Mouse (Mus musculus) left cerebral cortex, postnatal 10 days (tissue): ENCODE measurements at regions not wholly inside any gene's neighbourhood (a gene's known extent, or its start where the extent isn't known, plus 50 kb on each side); places are given as distances from the start of the nearest gene placed in this dataset.

Source experiments
- DNase-seq, 2 experiments: peaks; one replicate each; pipeline ENCODE4 v3.0.0; 2021 to 2022; ENCODE audit warnings: low spot score in 2 of 2, mixed read lengths in 1 of 2; ENCODE audit errors: extremely low spot score in 1 of 2
- intact Hi-C: fragments of 180-260 bp; cut with DNase I; formaldehyde crosslinking; loops from one replicate; pipeline ENCODE4 v1.15.1; 2025

GRCm38 (mm10) chr3:44912664-44913063 lies 465.5 kb upstream of the Pcdh10 start:
- DNase-seq = peak in 1 of 2 experiments; percentile 2
- intact Hi-C loops = loop anchor here (10.0 kb wide), 2 partner anchors 1128 to 1708 kb away; no protein-coding TSS in a partner anchor

DNA sequence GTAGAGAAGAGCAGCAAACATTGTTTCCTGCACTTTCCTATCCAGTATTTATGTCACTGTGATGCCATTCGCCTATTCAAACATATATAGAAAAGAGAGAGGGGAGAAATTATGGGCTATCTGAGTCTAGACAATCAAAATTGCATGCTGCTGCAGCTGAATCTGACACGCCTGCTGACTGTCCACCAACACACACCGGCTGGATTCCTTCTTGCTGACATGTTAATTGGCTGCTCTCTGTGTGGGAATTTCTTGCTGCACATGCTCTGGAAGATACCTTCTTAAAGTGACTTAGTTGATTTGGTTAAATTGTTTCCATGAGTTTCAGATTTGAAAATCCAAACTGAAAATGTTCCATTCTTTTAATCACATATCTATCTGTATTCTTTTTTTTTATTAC lies 463.9 kb upstream of the Pcdh10 start:
- intact Hi-C loops = loop anchor here (10.0 kb wide), 2 partner anchors 1130 to 1710 kb away; no protein-coding TSS in a partner anchor
- no peak for DNase-seq
